ENCODE assay signal across 24 mouse cellular contexts in the genomic region with DNA sequence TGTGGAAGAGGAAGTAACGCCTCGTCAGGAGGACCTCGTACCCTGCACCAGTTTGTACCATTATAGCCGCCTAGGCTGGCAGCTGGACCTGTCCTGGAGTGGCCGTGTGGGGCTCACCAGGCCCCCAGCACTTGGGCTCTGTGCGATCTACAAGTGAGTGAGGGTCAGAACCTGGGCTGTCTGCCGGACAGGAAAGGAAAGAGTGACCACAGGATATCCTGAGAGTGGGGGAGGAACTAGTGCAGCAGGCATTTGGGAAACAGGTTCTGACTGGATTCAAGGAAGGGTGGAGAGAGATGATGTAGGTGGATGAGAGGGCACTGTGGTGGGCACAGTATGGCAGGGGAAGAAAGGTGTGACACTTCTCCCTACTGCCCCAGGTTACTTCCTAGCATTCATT. TPM values are rescaled to one million over a fixed set of nuclear protein-coding genes. Genes with fewer than 3 reads are reported as not detected.
A peak's percentile ranks its signal among the peaks of the same experiment; 100 is the strongest.
DNase-seq lines count a peak whose midpoint lies in the region; ATAC-seq and TF ChIP-seq lines count a peak whose summit lies in the region.
"Had no signal": no experiment of that assay in that cellular context is flagged by ENCODE, and none has a peak within 500 bp of the region (broad histone marks: within the 10 kb centered on the region; RNA-seq: fewer than 3 reads in every experiment).

No protein-coding gene starts in this region.

- no peak overlapping the region for H3K4me2 ChIP-seq in limb, embryonic 15.5 days
- no peak overlapping the region for H3K4me2 ChIP-seq in heart, embryonic 15.5 days
- H3K4me2 ChIP-seq: embryonic facial prominence, embryonic 13.5 days; forebrain, embryonic 15.5 days; liver, embryonic 15.5 days; midbrain, embryonic 13.5 days; neural tube, embryonic 12.5 days had no signal

- H3K4me3 ChIP-seq in kidney, adult 2 months (ENCODE audit: insufficient read depth, low read depth, low read length), result no peak overlapping the region
- H3K4me3 ChIP-seq in limb, embryonic 15.5 days, result no peak overlapping the region
- no peak overlapping the region for H3K4me3 ChIP-seq in limb, embryonic 10.5 days
- no peak overlapping the region for H3K4me3 ChIP-seq in heart, embryonic 15.5 days
- H3K4me3 ChIP-seq: embryonic facial prominence, embryonic 13.5 days; forebrain, embryonic 15.5 days; hindbrain, embryonic 10.5 days; liver, embryonic 15.5 days; midbrain, embryonic 13.5 days; neural tube, embryonic 12.5 days had no signal

- 75% methylated on average over 7 of the region's 7 CpGs for WGBS in kidney, adult 2 months
- 68% methylated on average over 7 of the region's 7 CpGs for WGBS in limb, embryonic 15.5 days
- WGBS in limb, embryonic 10.5 days, result 75% methylated on average over 7 of the region's 7 CpGs
- 52% methylated on average over 7 of the region's 7 CpGs for WGBS in heart, embryonic 15.5 days

- H3K36me3 ChIP-seq in kidney, adult 2 months (ENCODE audit: control insufficient read depth, insufficient read depth, low read length), result no peaks in the 10 kb centered on the region
- H3K36me3 ChIP-seq in limb, embryonic 15.5 days, result no peaks in the 10 kb centered on the region
- no peaks in the 10 kb centered on the region for H3K36me3 ChIP-seq in limb, embryonic 10.5 days
- no peaks in the 10 kb centered on the region for H3K36me3 ChIP-seq in heart, embryonic 15.5 days
- H3K36me3 ChIP-seq: embryonic facial prominence, embryonic 13.5 days; forebrain, embryonic 15.5 days; hindbrain, embryonic 10.5 days; liver, embryonic 15.5 days; midbrain, embryonic 13.5 days; neural tube, embryonic 12.5 days had no signal

- H3K9ac ChIP-seq in limb, embryonic 15.5 days, result no peak overlapping the region
- H3K9ac ChIP-seq in heart, embryonic 15.5 days, result no peak overlapping the region
- H3K9ac ChIP-seq: embryonic facial prominence, embryonic 13.5 days; forebrain, embryonic 15.5 days; liver, embryonic 15.5 days; midbrain, embryonic 13.5 days; neural tube, embryonic 12.5 days had no signal

- peaks cover 8% of the 10 kb centered on the region; the same call in 1 of the 2 replicates for H3K4me1 ChIP-seq in kidney, adult 2 months (ENCODE audit: control insufficient read depth, insufficient read depth, low read length)
- peaks cover 11% of the 10 kb centered on the region for H3K4me1 ChIP-seq in limb, embryonic 15.5 days
- H3K4me1 ChIP-seq in limb, embryonic 10.5 days, result peaks cover 41% of the 10 kb centered on the region
- peaks cover 16% of the 10 kb centered on the region for H3K4me1 ChIP-seq in heart, embryonic 15.5 days (replicated peaks)
- H3K4me1 ChIP-seq: liver, embryonic 15.5 days had no signal

- TF ChIP-seq CTCF in kidney, adult 2 months (conservative IDR thresholded peaks at IDR 0.05; ENCODE audit: insufficient read depth, insufficient read length, low read depth, low read length), result no peak

- TF ChIP-seq POLR2A in kidney, adult 2 months (IDR thresholded peaks at IDR 0.05; ENCODE audit: low read depth, low read length), result no peak

- no peak for ATAC-seq in limb, embryonic 15.5 days (ENCODE audit: insufficient number of reproducible peaks, low FRiP score, low TSS enrichment, low read depth)
- no peak for ATAC-seq in heart, embryonic 15.5 days (replicated peaks; ENCODE audit: insufficient number of reproducible peaks, insufficient read depth, low FRiP score, low read depth)
- ATAC-seq: CD4-positive, CD25-positive, alpha-beta regulatory T cell, adult 4 months; forebrain, embryonic 15.5 days; hindbrain, postnatal 0 days; intestine, postnatal 0 days; midbrain, embryonic 13.5 days; Patski had no signal

- peak; percentile 10 for DNase-seq in embryo, embryonic 9.5 days (ENCODE audit: extremely low spot score)
- no peak for DNase-seq in embryo, embryonic 10.5 days (ENCODE audit: low spot score)
- DNase-seq in kidney, adult 2 months, result peak; percentile 21
- DNase-seq in kidney, postnatal 25 days, result no peak
- no peak for DNase-seq in limb, embryonic 10.5 days (ENCODE audit: low spot score)
- no peak for DNase-seq in left cerebral cortex, postnatal 14 days (ENCODE audit: low spot score in 2 of 2)
- DNase-seq: adrenal gland, postnatal 14 days; cerebellum, adult 9-11 months; gastrocnemius, postnatal 25 days; right cerebral cortex, adult 18-20 months had no signal

- no peaks in the 10 kb centered on the region for H3K9me3 ChIP-seq in limb, embryonic 15.5 days
- no peaks in the 10 kb centered on the region for H3K9me3 ChIP-seq in limb, embryonic 10.5 days (replicated peaks)
- H3K9me3 ChIP-seq in heart, embryonic 15.5 days (replicated peaks), result no peaks in the 10 kb centered on the region
- H3K9me3 ChIP-seq: embryonic facial prominence, embryonic 13.5 days; forebrain, embryonic 15.5 days; hindbrain, embryonic 10.5 days; liver, embryonic 15.5 days; midbrain, embryonic 13.5 days; neural tube, embryonic 12.5 days had no signal

- H3K27ac ChIP-seq in kidney, adult 2 months (ENCODE audit: insufficient read depth, low read depth, low read length), result no peak overlapping the region
- H3K27ac ChIP-seq in limb, embryonic 15.5 days, result 0 out of 2 replicates have a peak overlapping the region, but pooled peaks have one; percentile 2
- no peak overlapping the region for H3K27ac ChIP-seq in limb, embryonic 10.5 days
- H3K27ac ChIP-seq in heart, embryonic 15.5 days, result peak overlapping the region; percentile 54; the same call in 1 of the 2 replicates
- H3K27ac ChIP-seq: embryonic facial prominence, embryonic 13.5 days; forebrain, embryonic 15.5 days; hindbrain, embryonic 10.5 days; hindbrain, postnatal 0 days; liver, embryonic 15.5 days; midbrain, embryonic 13.5 days; neural tube, embryonic 12.5 days; stomach, postnatal 0 days had no signal

- H3K27me3 ChIP-seq in kidney, adult 2 months (replicated peaks; ENCODE audit: control insufficient read depth, insufficient read depth, low read length), result no peaks in the 10 kb centered on the region
- H3K27me3 ChIP-seq in limb, embryonic 15.5 days, result no peaks in the 10 kb centered on the region
- no peaks in the 10 kb centered on the region for H3K27me3 ChIP-seq in limb, embryonic 10.5 days (ENCODE audit: low read depth, poor library complexity, severe bottlenecking)
- H3K27me3 ChIP-seq in heart, embryonic 15.5 days, result no peaks in the 10 kb centered on the region
- H3K27me3 ChIP-seq: embryonic facial prominence, embryonic 13.5 days; forebrain, embryonic 15.5 days; midbrain, embryonic 13.5 days; neural tube, embryonic 12.5 days; Patski had no signal

- intact Hi-C loops in left cerebral cortex, postnatal 14 days (cut with DNase I), result no loop called here

RNA-seq across cellular contexts. Expression of gene Sspo, which starts 0.5 kb away (rescaled TPM):
- 1.5 and 1.9 TPM in 2 replicates for polyA plus RNA-seq in kidney, adult 2 months (2012; rRNA removed)
- 0.25 and 0.31 TPM in 2 replicates for polyA plus RNA-seq in limb, embryonic 15.5 days (2015; fragmentation: Nextera tagmentation; extraction: Ambion mirVana)
- 0.20 and 0.45 TPM in 2 replicates for polyA plus RNA-seq in limb, embryonic 10.5 days (2016; fragmentation: Nextera tagmentation; extraction: Ambion mirVana)
- 0.16 and 0.51 TPM in 2 replicates for polyA plus RNA-seq in heart, embryonic 15.5 days (2015; fragmentation: Nextera tagmentation; extraction: Ambion mirVana)
- total RNA-seq in left cerebral cortex, postnatal 14 days (2021), result under 1 TPM; 0.59 to 0.64 TPM
- total RNA-seq: megakaryocyte, adult 5-6 weeks had no signal

RNA-seq across cellular contexts. Expression of gene Zfp467, which starts 2.9 kb away (rescaled TPM):
- 67.0 and 80.0 TPM in 2 replicates for polyA plus RNA-seq in kidney, adult 2 months (2012; rRNA removed)
- 23.6 and 25.4 TPM in 2 replicates for polyA plus RNA-seq in limb, embryonic 15.5 days (2015; fragmentation: Nextera tagmentation; extraction: Ambion mirVana)
- 11.0 and 19.6 TPM in 2 replicates for polyA plus RNA-seq in limb, embryonic 10.5 days (2016; fragmentation: Nextera tagmentation; extraction: Ambion mirVana)
- 18.5 and 20.4 TPM in 2 replicates for polyA plus RNA-seq in heart, embryonic 15.5 days (2015; fragmentation: Nextera tagmentation; extraction: Ambion mirVana)
- total RNA-seq in left cerebral cortex, postnatal 14 days (2021), result 10 to 100 TPM; 15.8 to 21.2 TPM

RNA-seq across cellular contexts. Expression of gene Krba1, which starts 53.1 kb away (rescaled TPM):
- 16.7 and 22.1 TPM in 2 replicates for polyA plus RNA-seq in kidney, adult 2 months (2012; rRNA removed)
- 17.5 and 20.8 TPM in 2 replicates for polyA plus RNA-seq in limb, embryonic 15.5 days (2015; fragmentation: Nextera tagmentation; extraction: Ambion mirVana)
- polyA plus RNA-seq in limb, embryonic 10.5 days (2016; fragmentation: Nextera tagmentation; extraction: Ambion mirVana), result 28.3 and 33.4 TPM in 2 replicates
- 15.4 and 18.6 TPM in 2 replicates for polyA plus RNA-seq in heart, embryonic 15.5 days (2015; fragmentation: Nextera tagmentation; extraction: Ambion mirVana)
- total RNA-seq in left cerebral cortex, postnatal 14 days (2021), result 10 to 100 TPM; 46.8 to 49.9 TPM

Comparison
In these comparisons a context has a peak if more than half of its experiments do, and no peak if none do; other contexts are left out.
1. DNase-seq: peak in embryo, embryonic 9.5 days (single experiment) and kidney, adult 2 months (single experiment); none in embryo, embryonic 10.5 days (single experiment), kidney, postnatal 25 days (0 of 2), limb, embryonic 10.5 days (single experiment) and left cerebral cortex, postnatal 14 days (0 of 2).
2. H3K27ac ChIP-seq: peak in limb, embryonic 15.5 days (single experiment) and heart, embryonic 15.5 days (single experiment); none in kidney, adult 2 months (single experiment) and limb, embryonic 10.5 days (single experiment).